Mouse (Mus musculus) stomach, embryonic 15.5 days (tissue): Measurements from ENCODE around the gene Asb7. TPM values are rescaled to one million over a fixed set of nuclear protein-coding genes. Genes with fewer than 3 reads are reported as not detected.

Experiments used
- ATAC-seq: fragments of 200-750 bp; cut with Nextera tagmentation; 2 replicates; pipeline ENCODE4 v1.8.0; 2017; ENCODE audit warnings: low read depth, moderate number of reproducible peaks, moderate TSS enrichment; ENCODE audit not compliant: insufficient read depth, low FRiP score
- H3K27ac ChIP-seq: fragments of 300-500 bp; sonication (generic); 2 replicates; pipeline ENCODE4 v1.5.1; 2015; ENCODE audit warnings: mild to moderate bottlenecking, inconsistent platforms
- H3K27me3 ChIP-seq: fragments of 300-500 bp; sonication (generic); replicated peaks from 2 replicates; pipeline ENCODE4 v1.6.1; 2015; ENCODE audit warnings: inconsistent platforms
- H3K36me3 ChIP-seq: fragments of 300-500 bp; sonication (generic); 2 replicates; pipeline ENCODE4 v1.6.1; 2015; ENCODE audit warnings: inconsistent platforms
- H3K4me1 ChIP-seq: fragments of 300-500 bp; sonication (generic); 2 replicates; pipeline ENCODE4 v1.6.1; 2015; ENCODE audit warnings: inconsistent platforms
- H3K4me2 ChIP-seq: fragments of 300-500 bp; sonication (generic); 2 replicates; pipeline ENCODE4 v1.6.1; 2015; ENCODE audit warnings: mild to moderate bottlenecking, inconsistent platforms
- H3K4me3 ChIP-seq: fragments of 300-500 bp; sonication (generic); replicated peaks from 2 replicates; pipeline ENCODE4 v1.5.1; 2015; ENCODE audit warnings: inconsistent platforms
- H3K9ac ChIP-seq: fragments of 300-500 bp; sonication (generic); 2 replicates; pipeline ENCODE4 v1.6.1; 2015; ENCODE audit warnings: inconsistent platforms
- H3K9me3 ChIP-seq: fragments of 300-500 bp; sonication (generic); 2 replicates; pipeline ENCODE4 v1.6.1; 2016; ENCODE audit warnings: inconsistent platforms
- WGBS: fragments of 180-500 bp; shearing (Covaris S2); methylation state at CpG from one replicate; pipeline ENCODE4 v1.1.7; 2015; 5-methylcytosine and 5-hydroxymethylcytosine counted together
- polyA plus RNA-seq: library from polyadenylated mRNA; unstranded; fragments of >200 nt; fragmentation: Nextera tagmentation; extraction: Ambion mirVana; gene quantifications from 2 replicates; pipeline ENCODE4 v1.2.1, GENCODE M21; 2015

Gene Asb7
- polyA plus RNA-seq, 1 experiment from 2014 or later: 12.2 TPM

- WGBS: 75% methylated on average over 4 of the region's 4 CpGs
- Histone ChIP-seq H3K9ac (no peak overlapping the region), H3K27ac (no peak overlapping the region), H3K36me3 (0 out of 2 replicates have a peak, but pooled peaks cover 10% of the 10 kb centered on the region), H3K9me3 (no peaks in the 10 kb centered on the region), H3K27me3 (no peaks in the 10 kb centered on the region), H3K4me1 (no peaks in the 10 kb centered on the region), H3K4me3 (no peak overlapping the region), H3K4me2 (no peak overlapping the region)
- ATAC-seq: no peak
Measured at GRCm38 (mm10) chr7:66652216-66652615, 37.2 kb downstream of the Asb7 start.

- Histone ChIP-seq H3K27me3 (no peaks in the 10 kb centered on the region), H3K4me3 (no peak overlapping the region), H3K36me3 (0 out of 2 replicates have a peak, but pooled peaks cover 11% of the 10 kb centered on the region), H3K4me2 (no peak overlapping the region), H3K9me3 (no peaks in the 10 kb centered on the region), H3K27ac (no peak overlapping the region), H3K4me1 (no peaks in the 10 kb centered on the region), H3K9ac (no peak overlapping the region)
- no peak for ATAC-seq
- WGBS: 73% methylated on average over 5 of the region's 5 CpGs
Measured at GRCm38 (mm10) chr7:66650883-66651282, 38.5 kb downstream of the Asb7 start.

- Histone ChIP-seq H3K4me3 (no peak overlapping the region), H3K27ac (no peak overlapping the region), H3K9me3 (no peaks in the 10 kb centered on the region), H3K27me3 (no peaks in the 10 kb centered on the region), H3K9ac (no peak overlapping the region), H3K4me1 (no peaks in the 10 kb centered on the region), H3K4me2 (no peak overlapping the region), H3K36me3 (0 out of 2 replicates have a peak, but pooled peaks cover 11% of the 10 kb centered on the region)
- no peak for ATAC-seq
- WGBS: 74% methylated on average over 2 of the region's 2 CpGs
Measured at GRCm38 (mm10) chr7:66649181-66649580, 40.2 kb downstream of the Asb7 start.

- no peak for ATAC-seq
- Histone ChIP-seq H3K4me3 (no peak overlapping the region), H3K36me3 (peaks cover 8% of the 10 kb centered on the region; the same call in 1 of the 2 replicates), H3K9me3 (no peaks in the 10 kb centered on the region), H3K4me1 (no peaks in the 10 kb centered on the region), H3K9ac (no peak overlapping the region), H3K27me3 (no peaks in the 10 kb centered on the region), H3K27ac (no peak overlapping the region), H3K4me2 (no peak overlapping the region)
- WGBS: 98% methylated on average over 2 of the region's 2 CpGs
Measured at GRCm38 (mm10) chr7:66645736-66646135, 43.7 kb downstream of the Asb7 start.

- 62% methylated on average over 6 of the region's 6 CpGs for WGBS
Measured at GRCm38 (mm10) chr7:66633351-66633750, 56.0 kb downstream of the Asb7 start.

GRCm38 (mm10) chr7:66630154-66630800 is 59.1 kb downstream of the Asb7 start:
- Histone ChIP-seq H3K4me3 (no peak overlapping the region), H3K9me3 (no peaks in the 10 kb centered on the region), H3K27ac (no peak overlapping the region), H3K9ac (no peak overlapping the region), H3K4me2 (no peak overlapping the region), H3K36me3 (no peaks in the 10 kb centered on the region), H3K27me3 (no peaks in the 10 kb centered on the region), H3K4me1 (no peaks in the 10 kb centered on the region)
- no peak for ATAC-seq
- 71% methylated on average over 15 of the region's 15 CpGs for WGBS

More at GRCm38 (mm10) chr7:66633351-66633750, 56.0 kb downstream of the Asb7 start:
- Histone ChIP-seq H3K4me3 (no peak overlapping the region), H3K4me2 (no peak overlapping the region), H3K9ac (no peak overlapping the region), H3K27me3 (no peaks in the 10 kb centered on the region), H3K4me1 (no peaks in the 10 kb centered on the region), H3K9me3 (no peaks in the 10 kb centered on the region), H3K27ac (no peak overlapping the region), H3K36me3 (no peaks in the 10 kb centered on the region)
- no peak for ATAC-seq

- Histone ChIP-seq H3K4me2 (no peak overlapping the region), H3K4me3 (no peak overlapping the region), H3K4me1 (no peaks in the 10 kb centered on the region), H3K27ac (no peak overlapping the region), H3K9me3 (no peaks in the 10 kb centered on the region), H3K27me3 (no peaks in the 10 kb centered on the region), H3K36me3 (no peaks in the 10 kb centered on the region), H3K9ac (no peak overlapping the region)
- 78% methylated on average over 4 of the region's 4 CpGs for WGBS
- no peak for ATAC-seq
Measured at GRCm38 (mm10) chr7:66629419-66629818, 60.0 kb downstream of the Asb7 start.

GRCm38 (mm10) chr7:66623436-66623835 is 66.0 kb downstream of the Asb7 start:
- no peaks in the 10 kb centered on the region for H3K27me3 ChIP-seq
- no peaks in the 10 kb centered on the region for H3K9me3 ChIP-seq
- 40% methylated on average over 3 of the region's 3 CpGs for WGBS
- ATAC-seq: no peak
- peak overlapping the region; percentile 61; the same call in 1 of the 2 replicates for H3K27ac ChIP-seq
- no peaks in the 10 kb centered on the region for H3K4me1 ChIP-seq
- H3K9ac ChIP-seq: no peak overlapping the region
- H3K4me2 ChIP-seq: no peak overlapping the region
- no peaks in the 10 kb centered on the region for H3K36me3 ChIP-seq
- H3K4me3 ChIP-seq: no peak overlapping the region

- H3K9me3 ChIP-seq: no peaks in the 10 kb centered on the region
- no peaks in the 10 kb centered on the region for H3K4me1 ChIP-seq
- H3K36me3 ChIP-seq: no peaks in the 10 kb centered on the region
- no peak overlapping the region for H3K4me2 ChIP-seq
- no peaks in the 10 kb centered on the region for H3K27me3 ChIP-seq
- no peak overlapping the region for H3K9ac ChIP-seq
- ATAC-seq: no peak
- H3K4me3 ChIP-seq: no peak overlapping the region
- H3K27ac ChIP-seq: no peak overlapping the region
Measured at GRCm38 (mm10) chr7:66601846-66602245, 87.5 kb downstream of the Asb7 start.

GRCm38 (mm10) chr7:66600622-66601610 is 88.5 kb downstream of the Asb7 start:
- no peak for ATAC-seq

GRCm38 (mm10) chr7:66600126-66600525 is 89.3 kb downstream of the Asb7 start:
- Histone ChIP-seq H3K4me1 (no peaks in the 10 kb centered on the region), H3K9ac (no peak overlapping the region), H3K27me3 (no peaks in the 10 kb centered on the region), H3K9me3 (no peaks in the 10 kb centered on the region), H3K27ac (no peak overlapping the region), H3K4me2 (no peak overlapping the region), H3K4me3 (no peak overlapping the region), H3K36me3 (no peaks in the 10 kb centered on the region)
- ATAC-seq: no peak
- WGBS: 62% methylated on average over 3 of the region's 3 CpGs

More at GRCm38 (mm10) chr7:66600622-66601610, 88.5 kb downstream of the Asb7 start:
- WGBS: 56% methylated on average over 12 of the region's 12 CpGs
- Histone ChIP-seq H3K4me2 (no peak overlapping the region), H3K4me1 (no peaks in the 10 kb centered on the region), H3K36me3 (no peaks in the 10 kb centered on the region), H3K27me3 (no peaks in the 10 kb centered on the region), H3K9ac (no peak overlapping the region), H3K4me3 (no peak overlapping the region), H3K9me3 (no peaks in the 10 kb centered on the region), H3K27ac (0 out of 2 replicates have a peak overlapping the region, but pooled peaks have one; percentile 21)

- H3K4me2 ChIP-seq: no peak overlapping the region
- no peak overlapping the region for H3K27ac ChIP-seq
- no peaks in the 10 kb centered on the region for H3K36me3 ChIP-seq
- H3K4me1 ChIP-seq: no peaks in the 10 kb centered on the region
- H3K27me3 ChIP-seq: no peaks in the 10 kb centered on the region
- no peak overlapping the region for H3K9ac ChIP-seq
- 95% methylated on average over 3 of the region's 3 CpGs for whole genome bisulfite sequencing
- ATAC-seq: no peak
- H3K9me3 ChIP-seq: no peaks in the 10 kb centered on the region
- no peak overlapping the region for H3K4me3 ChIP-seq
Measured at GRCm38 (mm10) chr7:66597900-66598299, 91.5 kb downstream of the Asb7 start.
